Mouse (Mus musculus) midbrain, embryonic 14.5 days (tissue): Measurements from ENCODE around the gene N4bp3. TPM values are rescaled to one million over a fixed set of nuclear protein-coding genes. Genes with fewer than 3 reads are reported as not detected.

Source experiments
- ATAC-seq: fragments of 200-750 bp; cut with Nextera tagmentation; 2 replicates; pipeline ENCODE4 v1.8.0; 2017; ENCODE audit warnings: moderate number of reproducible peaks, moderate library complexity; ENCODE audit not compliant: low FRiP score, low TSS enrichment
- DNase-seq: peaks from one replicate; pipeline ENCODE4 v3.0.0-alpha.2; 2015
- H3K27ac ChIP-seq: fragments of 300-500 bp; sonication (generic); replicated peaks from 2 replicates; pipeline ENCODE4 v1.5.1; 2014; ENCODE audit warnings: mild to moderate bottlenecking, low read depth, low read length, moderate library complexity
- H3K27me3 ChIP-seq: fragments of 300-500 bp; sonication (generic); 2 replicates; pipeline ENCODE4 v1.6.1; 2014; ENCODE audit warnings: low read length, control low read depth, mixed read lengths; ENCODE audit not compliant: control insufficient read depth, insufficient read depth
- H3K36me3 ChIP-seq: fragments of 300-500 bp; sonication (generic); 2 replicates; pipeline ENCODE4 v1.6.1; 2014; ENCODE audit warnings: low read length, control low read depth; ENCODE audit not compliant: control insufficient read depth, insufficient read depth
- H3K4me1 ChIP-seq: fragments of 300-500 bp; sonication (generic); 2 replicates; pipeline ENCODE4 v1.6.1; 2014; ENCODE audit warnings: mild to moderate bottlenecking, antibody characterized with exemption, low read length, control low read depth; ENCODE audit not compliant: control insufficient read depth, insufficient read depth
- H3K4me2 ChIP-seq: fragments of 300-500 bp; sonication (generic); 2 replicates; pipeline ENCODE4 v1.6.1; 2014; ENCODE audit warnings: mild to moderate bottlenecking, low read length, moderate library complexity
- H3K4me3 ChIP-seq: fragments of 300-500 bp; sonication (generic); replicated peaks from 2 replicates; pipeline ENCODE4 v1.5.1; 2014; ENCODE audit warnings: low read depth, low read length
- H3K9ac ChIP-seq: fragments of 300-500 bp; sonication (generic); replicated peaks from 2 replicates; pipeline ENCODE4 v1.6.1; 2014; ENCODE audit warnings: mild to moderate bottlenecking, low read length, moderate library complexity
- H3K9me3 ChIP-seq: fragments of 300-500 bp; sonication (generic); 2 replicates; pipeline ENCODE4 v1.6.1; 2016; ENCODE audit warnings: low read length, control low read depth, mixed read lengths; ENCODE audit not compliant: control insufficient read depth
- WGBS: fragments of 180-500 bp; shearing (Covaris S2); extraction: QIAGEN DNeasy Blood & Tissue Kit; methylation state at CpG from one replicate; pipeline ENCODE4 v1.1.7; 2014; 5-methylcytosine and 5-hydroxymethylcytosine counted together
- polyA plus RNA-seq: library from polyadenylated mRNA; unstranded; fragments of >200 nt; fragmentation: Nextera tagmentation; extraction: Ambion mirVana; gene quantifications from 2 replicates; pipeline ENCODE4 v1.2.1, GENCODE M21; 2014

N4bp3 gene
- polyA plus RNA-seq, 1 experiment from 2014 or later, result 11.6 TPM

DNA sequence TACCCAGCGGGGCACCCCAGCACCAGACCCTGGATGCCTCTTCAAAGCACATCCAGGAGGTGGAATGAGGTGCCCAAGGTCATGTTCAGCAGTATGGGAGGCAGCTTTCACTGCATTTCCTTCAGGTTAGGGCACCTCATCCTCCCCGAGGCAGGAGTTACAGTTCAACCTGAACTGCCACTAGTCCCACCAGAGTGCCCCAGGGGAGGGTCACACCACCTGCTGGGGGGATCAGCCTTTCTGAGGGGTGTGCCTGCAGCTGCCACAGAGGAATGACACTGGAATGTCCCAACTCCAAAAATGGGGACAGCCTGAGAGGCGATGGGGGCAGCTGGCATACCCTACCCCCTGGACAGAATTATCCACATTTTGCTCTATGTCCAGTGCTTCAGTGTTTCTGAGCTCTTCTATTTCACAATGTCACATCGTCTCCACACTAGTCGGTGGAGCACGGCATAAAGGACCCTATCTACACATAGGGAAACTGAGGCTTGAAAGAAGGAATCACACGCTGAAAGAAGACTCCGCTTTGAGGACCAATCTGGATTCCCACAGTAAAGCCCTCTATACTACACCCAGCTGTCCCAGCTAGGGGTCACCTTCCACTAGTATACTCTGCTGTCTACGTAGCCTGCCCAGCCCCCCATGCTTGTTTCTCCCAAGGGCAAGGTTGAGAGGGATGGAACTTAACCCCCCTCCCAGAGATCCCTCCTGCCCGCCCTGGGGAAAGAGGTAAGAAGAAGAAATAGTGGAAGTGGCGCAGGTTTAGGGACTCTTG lies 1.3 kb downstream of the N4bp3 start:
- Histone ChIP-seq H3K4me3 (peak overlapping the region; percentile 55; the same call in 1 of the 2 replicates), H3K4me1 (peaks cover 16% of the 10 kb centered on the region), H3K27me3 (peaks cover 13% of the 10 kb centered on the region; the same call in 1 of the 2 replicates), H3K9me3 (no peaks in the 10 kb centered on the region), H3K36me3 (no peaks in the 10 kb centered on the region), H3K9ac (0 out of 2 replicates have a peak overlapping the region, but pooled peaks have one; percentile 9), H3K27ac (no peak overlapping the region), H3K4me2 (peak overlapping the region; percentile 91)
- DNase-seq (no peak), ATAC-seq (no peak)
- 20% methylated on average over 11 of the region's 11 CpGs for WGBS

- Histone ChIP-seq H3K27ac (no peak overlapping the region), H3K4me2 (peak overlapping the region; percentile 91), H3K9ac (0 out of 2 replicates have a peak overlapping the region, but pooled peaks have one; percentile 9), H3K4me3 (no peak overlapping the region), H3K9me3 (no peaks in the 10 kb centered on the region), H3K4me1 (peaks cover 16% of the 10 kb centered on the region), H3K36me3 (no peaks in the 10 kb centered on the region), H3K27me3 (peaks cover 13% of the 10 kb centered on the region; the same call in 1 of the 2 replicates)
- DNase-seq (peak; percentile 55), ATAC-seq (0 out of 2 replicates have a peak, but pooled peaks have one; percentile 14)
- WGBS, result 6% methylated on average over 3 of the region's 3 CpGs
Observed at GRCm38 (mm10) chr11:51648566-51648965, 2.1 kb downstream of the N4bp3 start.

DNA sequence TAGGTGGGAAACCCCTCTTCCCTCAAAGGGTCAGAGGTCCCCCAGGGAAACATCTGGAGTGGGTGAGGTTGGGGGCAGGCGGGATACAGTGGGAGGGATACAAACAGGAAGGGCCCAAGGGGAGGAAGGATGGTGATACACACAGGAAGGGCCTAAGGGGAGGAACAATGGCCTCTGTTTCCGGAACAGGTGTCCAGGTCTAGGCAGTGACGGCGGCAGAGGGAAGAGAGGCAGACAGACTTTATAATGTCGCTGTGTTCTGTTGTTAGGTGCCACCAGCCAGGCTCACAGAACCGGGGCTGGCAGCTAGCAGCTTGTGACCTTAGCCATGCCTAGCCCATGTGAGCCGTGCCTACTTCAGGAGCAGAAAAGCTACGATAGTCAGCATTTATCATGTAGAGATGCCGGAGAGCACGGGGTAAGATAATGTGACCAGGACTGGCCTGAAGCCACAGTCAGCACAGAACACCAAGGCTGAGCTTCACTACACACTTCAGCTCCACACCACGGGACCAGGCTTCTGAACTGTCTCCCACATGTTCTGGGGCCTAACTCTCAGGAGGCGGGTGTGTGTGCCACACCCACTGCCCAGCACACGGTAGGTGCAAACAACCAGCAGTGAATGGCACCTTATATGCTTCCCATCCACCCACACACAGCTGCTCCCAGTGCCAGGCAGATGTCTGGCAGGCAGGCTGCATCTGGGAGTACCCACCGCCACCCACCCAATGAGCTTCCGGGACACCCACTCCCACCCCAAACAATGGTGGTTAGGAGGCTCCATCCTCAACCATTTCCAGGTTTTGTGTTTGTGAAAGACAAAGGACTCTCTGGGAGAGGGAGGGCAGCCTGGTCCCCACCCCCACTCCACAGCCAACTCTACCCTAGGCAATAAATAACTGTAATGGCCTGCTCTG lies 3.6 kb downstream of the N4bp3 start:
- DNase-seq (no peak), ATAC-seq (no peak)
- H3K27me3 ChIP-seq, result peaks cover 13% of the 10 kb centered on the region; the same call in 1 of the 2 replicates
- H3K4me1 ChIP-seq, result peaks cover 16% of the 10 kb centered on the region
- H3K36me3 ChIP-seq, result no peaks in the 10 kb centered on the region
- no peaks in the 10 kb centered on the region for H3K9me3 ChIP-seq
- H3K27ac ChIP-seq, result no peak overlapping the region
- H3K9ac ChIP-seq, result no peak overlapping the region
- 86% methylated on average over 15 of the region's 15 CpGs for WGBS
- no peak overlapping the region for H3K4me2 ChIP-seq
- no peak overlapping the region for H3K4me3 ChIP-seq

- ATAC-seq (no peak), DNase-seq (no peak)
- Histone ChIP-seq H3K36me3 (no peaks in the 10 kb centered on the region), H3K4me2 (no peak overlapping the region), H3K4me3 (no peak overlapping the region), H3K27me3 (peaks cover 13% of the 10 kb centered on the region; the same call in 1 of the 2 replicates), H3K9ac (no peak overlapping the region), H3K9me3 (no peaks in the 10 kb centered on the region), H3K4me1 (peaks cover 16% of the 10 kb centered on the region), H3K27ac (no peak overlapping the region)
- 90% methylated on average over 7 of the region's 7 CpGs for WGBS
Observed at GRCm38 (mm10) chr11:51646245-51646644, 4.4 kb downstream of the N4bp3 start.

DNA sequence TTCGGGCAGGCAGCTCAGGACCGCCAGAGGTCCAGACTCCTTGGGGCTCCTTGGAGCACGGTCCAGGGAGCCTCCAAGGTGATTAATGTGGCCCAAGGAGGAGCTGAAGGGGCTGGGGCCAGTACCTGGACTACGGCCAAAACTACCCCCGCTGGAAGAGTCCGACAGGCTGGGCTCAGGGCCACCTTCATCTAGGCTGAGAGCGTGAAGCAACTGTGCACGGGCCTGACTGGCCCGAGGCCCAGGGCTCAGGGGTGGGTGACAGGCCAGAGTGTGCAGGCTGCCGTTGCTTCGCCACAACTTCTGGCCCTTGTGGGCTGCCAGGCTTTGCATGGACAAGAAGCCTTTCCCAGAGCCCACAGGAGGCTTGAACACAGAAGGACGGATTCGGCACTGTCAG lies 5.3 kb downstream of the N4bp3 start:
- Histone ChIP-seq H3K9ac (no peak overlapping the region), H3K27me3 (peaks cover 9% of the 10 kb centered on the region; the same call in 1 of the 2 replicates), H3K4me2 (no peak overlapping the region), H3K4me3 (no peak overlapping the region), H3K27ac (no peak overlapping the region), H3K36me3 (no peaks in the 10 kb centered on the region), H3K9me3 (no peaks in the 10 kb centered on the region), H3K4me1 (peaks cover 14% of the 10 kb centered on the region)
- no peak for ATAC-seq
- WGBS, result 89% methylated on average over 13 of the region's 13 CpGs
- DNase-seq, result no peak

GRCm38 (mm10) chr11:51644217-51644616 lies 6.4 kb downstream of the N4bp3 start:
- DNase-seq (no peak), ATAC-seq (no peak)
- Histone ChIP-seq H3K27ac (no peak overlapping the region), H3K27me3 (no peaks in the 10 kb centered on the region), H3K4me3 (no peak overlapping the region), H3K4me2 (no peak overlapping the region), H3K9me3 (no peaks in the 10 kb centered on the region), H3K36me3 (no peaks in the 10 kb centered on the region), H3K4me1 (peaks cover 7% of the 10 kb centered on the region), H3K9ac (no peak overlapping the region)
- 79% methylated on average over 16 of the region's 16 CpGs for WGBS

- Histone ChIP-seq H3K27me3 (no peaks in the 10 kb centered on the region), H3K27ac (no peak overlapping the region), H3K4me3 (no peak overlapping the region), H3K9me3 (no peaks in the 10 kb centered on the region), H3K36me3 (no peaks in the 10 kb centered on the region), H3K4me1 (peaks cover 3% of the 10 kb centered on the region; the same call in 1 of the 2 replicates), H3K9ac (no peak overlapping the region), H3K4me2 (no peak overlapping the region)
- WGBS, result 59% methylated on average over 15 of the region's 15 CpGs
- no peak for DNase-seq
- ATAC-seq, result no peak
Observed at GRCm38 (mm10) chr11:51643761-51644160, 6.9 kb downstream of the N4bp3 start.

DNA sequence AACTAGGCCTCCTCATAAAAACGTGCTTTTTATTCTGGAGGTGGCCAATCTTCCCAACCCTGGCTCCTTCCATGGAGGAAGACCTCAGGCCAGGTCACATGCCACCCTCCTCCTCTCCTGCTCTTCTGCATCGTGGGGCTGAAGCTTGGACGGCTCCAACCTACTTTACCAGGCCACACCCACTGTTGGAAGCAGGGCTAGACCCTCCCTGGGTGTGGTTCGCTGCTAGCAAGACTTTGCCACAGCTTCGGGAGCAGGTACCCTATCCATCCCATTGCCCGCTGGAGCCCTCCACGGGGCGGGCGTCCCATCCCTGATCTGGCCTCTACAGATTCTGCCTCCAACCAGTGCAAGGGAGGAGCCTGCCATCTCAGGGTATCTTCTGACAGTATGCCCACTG lies 7.4 kb downstream of the N4bp3 start:
- WGBS, result 78% methylated on average over 9 of the region's 9 CpGs
- no peak overlapping the region for H3K9ac ChIP-seq
- ATAC-seq, result no peak
- peaks cover 3% of the 10 kb centered on the region; the same call in 1 of the 2 replicates for H3K27me3 ChIP-seq
- no peaks in the 10 kb centered on the region for H3K36me3 ChIP-seq
- H3K4me3 ChIP-seq, result no peak overlapping the region
- H3K4me2 ChIP-seq, result no peak overlapping the region
- no peaks in the 10 kb centered on the region for H3K4me1 ChIP-seq
- H3K27ac ChIP-seq, result no peak overlapping the region
- DNase-seq, result no peak
- no peaks in the 10 kb centered on the region for H3K9me3 ChIP-seq
